Mouse (Mus musculus) ovary, postnatal 14 days (tissue): ENCODE measurements around the gene Bex4.
A peak's percentile ranks its signal among the peaks of the same experiment; 100 is the strongest.
"Not testable (repeated sequence)": the region's sequence is repeated elsewhere in the genome, so short reads cannot be mapped to it uniquely, and the experiment has no call there.

Source experiments
- DNase-seq: peaks from one replicate; pipeline ENCODE4 v3.0.0; 2022; ENCODE audit warnings: low spot score

Gene Bex4

GRCm38 (mm10) chrX:136138827-136139639 is at the start of gene Bex4:
Gene Bex4, plus strand, starts transcription at chrX:136138996.
- not testable (repeated sequence) for DNase-seq

- no peak for DNase-seq
Observed at GRCm38 (mm10) chrX:136092497-136093279, 46.1 kb upstream of the Bex4 start.

GRCm38 (mm10) chrX:136094421-136094820 is 44.4 kb upstream of the Bex4 start:
- DNase-seq, result no peak

GRCm38 (mm10) chrX:136104046-136104723 is 34.6 kb upstream of the Bex4 start:
- no peak for DNase-seq

- no peak for DNase-seq
Observed at GRCm38 (mm10) chrX:136104724-136105088, 34.1 kb upstream of the Bex4 start.

- no peak for DNase-seq
Observed at GRCm38 (mm10) chrX:136107942-136108341, 30.9 kb upstream of the Bex4 start.

GRCm38 (mm10) chrX:136115015-136115414 is 23.8 kb upstream of the Bex4 start:
- DNase-seq, result no peak

- peak; percentile 1 for DNase-seq
Observed at GRCm38 (mm10) chrX:136115419-136115961, 23.3 kb upstream of the Bex4 start.

- no peak for DNase-seq
Observed at GRCm38 (mm10) chrX:136127038-136127743, 11.6 kb upstream of the Bex4 start.

GRCm38 (mm10) chrX:136127744-136128064 is 11.1 kb upstream of the Bex4 start:
- peak; percentile 18 for DNase-seq

GRCm38 (mm10) chrX:136135559-136135958 is 3.2 kb upstream of the Bex4 start:
- DNase-seq, result no peak

- DNase-seq, result not testable (repeated sequence)
Observed at GRCm38 (mm10) chrX:136139640-136140004, 826 bp downstream of the Bex4 start.

GRCm38 (mm10) chrX:136141385-136141784 is 2.6 kb downstream of the Bex4 start:
- no peak for DNase-seq

- DNase-seq, result no peak
Observed at GRCm38 (mm10) chrX:136143711-136144110, 4.9 kb downstream of the Bex4 start.

GRCm38 (mm10) chrX:136144195-136144594 is 5.4 kb downstream of the Bex4 start:
- DNase-seq, result no peak

GRCm38 (mm10) chrX:136170625-136171024 is 31.8 kb downstream of the Bex4 start:
- no peak for DNase-seq

GRCm38 (mm10) chrX:136171189-136172117 is 32.7 kb downstream of the Bex4 start:
- peak; percentile 32 for DNase-seq

- peak; percentile 32 for DNase-seq
Observed at GRCm38 (mm10) chrX:136172118-136172551, 33.3 kb downstream of the Bex4 start, which contains the start of gene Tceal8. Gene Tceal8, minus strand, starts transcription at chrX:136172342.

- DNase-seq, result no peak
Observed at GRCm38 (mm10) chrX:136172786-136173185, 34.0 kb downstream of the Bex4 start.

GRCm38 (mm10) chrX:136180897-136181553 is 42.2 kb downstream of the Bex4 start:
- no peak for DNase-seq
